Mouse (Mus musculus): Measurements from ENCODE around the gene Liph.

GRCm38 (mm10) chr16:21946761-21947715, 48.4 kb downstream of the Liph start, which contains the start of gene Tmem41a:
- TF ChIP-seq CTCF (IDR thresholded peaks at IDR 0.05; ENCODE audit: control insufficient read depth, insufficient read depth, insufficient replicate concordance, low read depth, low read length) = no peak
- TF ChIP-seq POLR2A (IDR thresholded peaks at IDR 0.05; ENCODE audit: control insufficient read depth, low read depth, low read length) = no peak
